Mouse (Mus musculus) embryonic facial prominence, embryonic 12.5 days (tissue): ENCODE measurements around the gene Exoc3l. TPM values are rescaled to one million over a fixed set of nuclear protein-coding genes. Genes with fewer than 3 reads are reported as not detected.

Experiments
- ATAC-seq: fragments of 200-750 bp; cut with Nextera tagmentation; 2 replicates; pipeline ENCODE4 v1.8.0; 2017; ENCODE audit not compliant: insufficient number of reproducible peaks, insufficient read depth, low FRiP score, low TSS enrichment
- H3K27ac ChIP-seq: fragments of 300-500 bp; sonication (generic); 2 replicates; pipeline ENCODE4 v1.5.1; 2016; ENCODE audit warnings: mild to moderate bottlenecking
- H3K27me3 ChIP-seq: fragments of 300-500 bp; sonication (generic); 2 replicates; pipeline ENCODE4 v1.6.1; 2016; ENCODE audit warnings: mild to moderate bottlenecking, moderate library complexity
- H3K36me3 ChIP-seq: fragments of 300-500 bp; sonication (generic); 2 replicates; pipeline ENCODE4 v1.6.1; 2016; ENCODE audit warnings: mild to moderate bottlenecking
- H3K4me1 ChIP-seq: fragments of 300-500 bp; sonication (generic); 2 replicates; pipeline ENCODE4 v1.6.1; 2016
- H3K4me2 ChIP-seq: fragments of 300-500 bp; sonication (generic); replicated peaks from 2 replicates; pipeline ENCODE4 v1.6.1; 2016; ENCODE audit warnings: mild to moderate bottlenecking, moderate library complexity
- H3K4me3 ChIP-seq: fragments of 300-500 bp; sonication (generic); 2 replicates; pipeline ENCODE4 v1.5.1; 2016; ENCODE audit warnings: mild to moderate bottlenecking
- H3K9ac ChIP-seq: fragments of 300-500 bp; sonication (generic); 2 replicates; pipeline ENCODE4 v1.6.1; 2016; ENCODE audit warnings: mild to moderate bottlenecking, moderate library complexity
- H3K9me3 ChIP-seq: fragments of 300-500 bp; sonication (generic); 2 replicates; pipeline ENCODE4 v1.6.1; 2016; ENCODE audit warnings: mild to moderate bottlenecking, moderate library complexity
- WGBS: fragments of 180-500 bp; shearing (Covaris S2); methylation state at CpG from one replicate; pipeline ENCODE4 v1.1.7; 2016; 5-methylcytosine and 5-hydroxymethylcytosine counted together
- polyA plus RNA-seq: library from polyadenylated mRNA; unstranded; fragments of >200 nt; fragmentation: Nextera tagmentation; extraction: Ambion mirVana; gene quantifications from 2 replicates; pipeline ENCODE4 v1.2.1, GENCODE M21; 2016

Gene Exoc3l
- polyA plus RNA-seq, 1 experiment from 2014 or later: 12.8 TPM

- Histone ChIP-seq H3K9me3 (no peaks in the 10 kb centered on the region), H3K4me2 (no peak overlapping the region), H3K27ac (no peak overlapping the region), H3K36me3 (peaks cover 72% of the 10 kb centered on the region), H3K9ac (no peak overlapping the region), H3K4me3 (no peak overlapping the region), H3K27me3 (no peaks in the 10 kb centered on the region), H3K4me1 (peaks cover under 1% of the 10 kb centered on the region; the same call in 1 of the 2 replicates)
- ATAC-seq: no peak
- 85% methylated on average over 1 of the region's 1 CpGs for WGBS
Observed at GRCm38 (mm10) chr8:105311718-105312117, 15.8 kb upstream of the Exoc3l start.

DNA sequence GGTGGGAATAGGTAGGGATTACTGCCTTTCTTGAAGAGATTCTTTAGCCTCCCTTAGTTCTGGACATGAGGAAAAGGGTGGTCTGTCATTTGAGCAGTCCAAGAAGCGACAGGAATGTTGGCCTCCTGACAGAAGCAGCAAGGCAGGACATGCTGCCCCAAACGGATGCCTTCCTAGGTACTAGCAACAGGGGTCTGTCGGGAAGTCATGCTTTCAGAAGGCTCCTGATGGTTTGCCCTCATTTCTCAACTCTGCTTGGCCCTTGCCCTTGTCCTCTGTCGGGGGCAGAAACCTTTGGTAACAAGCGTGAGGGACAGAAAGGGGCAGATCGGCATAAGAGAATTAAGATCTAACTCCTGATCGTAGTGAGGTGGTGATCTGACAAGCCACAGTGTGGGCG, 14.2 kb upstream of the Exoc3l start:
- peaks cover 62% of the 10 kb centered on the region for H3K36me3 ChIP-seq
- no peaks in the 10 kb centered on the region for H3K27me3 ChIP-seq
- H3K4me2 ChIP-seq: no peak overlapping the region
- H3K27ac ChIP-seq: no peak overlapping the region
- H3K9me3 ChIP-seq: no peaks in the 10 kb centered on the region
- peaks cover 16% of the 10 kb centered on the region for H3K4me1 ChIP-seq
- ATAC-seq: no peak
- no peak overlapping the region for H3K9ac ChIP-seq
- no peak overlapping the region for H3K4me3 ChIP-seq
- WGBS: 87% methylated on average over 8 of the region's 8 CpGs

GRCm38 (mm10) chr8:105309142-105309847, 13.4 kb upstream of the Exoc3l start:
- WGBS: 83% methylated on average over 15 of the region's 15 CpGs
- H3K27me3 ChIP-seq: no peaks in the 10 kb centered on the region
- no peak overlapping the region for H3K4me3 ChIP-seq
- H3K4me1 ChIP-seq: peaks cover 24% of the 10 kb centered on the region
- H3K9ac ChIP-seq: no peak overlapping the region
- no peak for ATAC-seq
- no peak overlapping the region for H3K27ac ChIP-seq
- H3K4me2 ChIP-seq: no peak overlapping the region
- no peaks in the 10 kb centered on the region for H3K9me3 ChIP-seq
- peaks cover 57% of the 10 kb centered on the region for H3K36me3 ChIP-seq

- Histone ChIP-seq H3K27me3 (no peaks in the 10 kb centered on the region), H3K4me2 (no peak overlapping the region), H3K9ac (no peak overlapping the region), H3K4me3 (no peak overlapping the region), H3K27ac (no peak overlapping the region), H3K36me3 (peaks cover 57% of the 10 kb centered on the region), H3K4me1 (peaks cover 25% of the 10 kb centered on the region), H3K9me3 (no peaks in the 10 kb centered on the region)
- 95% methylated on average over 10 of the region's 10 CpGs for WGBS
- ATAC-seq: no peak
Observed at GRCm38 (mm10) chr8:105308428-105308827, 12.5 kb upstream of the Exoc3l start.

GRCm38 (mm10) chr8:105307670-105308069, 11.8 kb upstream of the Exoc3l start:
- Histone ChIP-seq H3K4me1 (peaks cover 25% of the 10 kb centered on the region), H3K4me2 (no peak overlapping the region), H3K9ac (no peak overlapping the region), H3K36me3 (peaks cover 56% of the 10 kb centered on the region), H3K4me3 (no peak overlapping the region), H3K27me3 (no peaks in the 10 kb centered on the region), H3K27ac (no peak overlapping the region), H3K9me3 (no peaks in the 10 kb centered on the region)
- WGBS: 94% methylated on average over 13 of the region's 13 CpGs
- ATAC-seq: no peak

DNA sequence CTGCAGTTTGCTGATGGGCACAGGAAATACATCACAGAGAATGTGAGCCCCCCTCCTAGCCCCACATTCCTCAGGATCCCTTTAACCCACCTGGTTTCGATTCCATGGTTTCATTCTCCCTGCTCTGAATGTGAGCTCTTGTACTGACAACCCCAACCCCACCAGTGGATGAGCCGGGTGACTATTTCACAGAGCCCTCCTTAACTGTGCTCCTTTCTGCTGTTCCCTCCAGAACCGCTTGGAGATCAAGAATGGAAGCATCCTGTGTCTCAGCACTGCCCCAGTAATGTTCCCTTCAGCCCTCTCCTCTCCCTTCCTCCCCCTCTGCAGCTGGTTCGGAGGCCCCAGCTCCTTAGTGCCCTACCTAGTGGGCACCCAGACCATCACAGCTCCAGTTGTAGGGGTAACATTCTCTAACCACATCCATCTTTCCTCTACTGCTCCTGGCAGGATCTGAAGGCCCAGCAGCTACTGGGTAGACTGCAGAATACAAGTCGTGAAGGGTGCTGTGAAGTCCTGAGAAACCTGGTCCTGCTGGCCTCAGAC, 10.3 kb upstream of the Exoc3l start:
- peaks cover 59% of the 10 kb centered on the region for H3K36me3 ChIP-seq
- H3K4me2 ChIP-seq: peak overlapping the region; percentile 74
- peak overlapping the region; percentile 73 for H3K27ac ChIP-seq

GRCm38 (mm10) chr8:105305211-105306145, 9.6 kb upstream of the Exoc3l start, which contains the start of gene Elmo3:
Gene Elmo3, plus strand, starts transcription at chr8:105305601.
- WGBS: 6% methylated on average over 29 of the region's 30 CpGs
- Histone ChIP-seq H3K27ac (peak within 1 kb of the TSS; percentile 73), H3K36me3 (peaks cover 65% of the 10 kb centered on the region), H3K4me1 (peaks cover 25% of the 10 kb centered on the region), H3K9ac (peak within 1 kb of the TSS; percentile 49), H3K9me3 (no peaks in the 10 kb centered on the region), H3K4me2 (peak within 1 kb of the TSS; percentile 74), H3K27me3 (no peaks in the 10 kb centered on the region), H3K4me3 (peak within 1 kb of the TSS; percentile 32)
- peak; percentile 49 for ATAC-seq

More for the DNA sequence above, 10.3 kb upstream of the Exoc3l start:
- ATAC-seq: peak; percentile 39
- Histone ChIP-seq H3K27me3 (no peaks in the 10 kb centered on the region), H3K9ac (peak overlapping the region; percentile 49), H3K4me1 (peaks cover 25% of the 10 kb centered on the region), H3K9me3 (no peaks in the 10 kb centered on the region), H3K4me3 (peak overlapping the region; percentile 32)
- WGBS: 36% methylated on average over 5 of the region's 5 CpGs

GRCm38 (mm10) chr8:105304325-105305210, 8.7 kb upstream of the Exoc3l start:
- Histone ChIP-seq H3K9me3 (no peaks in the 10 kb centered on the region), H3K4me3 (no peak overlapping the region), H3K4me2 (no peak overlapping the region), H3K27ac (peak overlapping the region; percentile 51; the same call in 1 of the 2 replicates), H3K27me3 (no peaks in the 10 kb centered on the region), H3K4me1 (peaks cover 25% of the 10 kb centered on the region), H3K36me3 (peaks cover 73% of the 10 kb centered on the region), H3K9ac (no peak overlapping the region)
- WGBS: 69% methylated on average over 9 of the region's 9 CpGs
- no peak for ATAC-seq

- Histone ChIP-seq H3K27ac (0 out of 2 replicates have a peak overlapping the region, but pooled peaks have one; percentile 51), H3K4me1 (peaks cover 28% of the 10 kb centered on the region), H3K4me2 (no peak overlapping the region), H3K9me3 (no peaks in the 10 kb centered on the region), H3K36me3 (peaks cover 76% of the 10 kb centered on the region), H3K9ac (no peak overlapping the region), H3K27me3 (no peaks in the 10 kb centered on the region), H3K4me3 (no peak overlapping the region)
- ATAC-seq: no peak
- 88% methylated on average over 9 of the region's 9 CpGs for WGBS
Observed at GRCm38 (mm10) chr8:105303874-105304273, 8.0 kb upstream of the Exoc3l start.

- Histone ChIP-seq H3K4me3 (no peak overlapping the region), H3K9me3 (no peaks in the 10 kb centered on the region), H3K27me3 (no peaks in the 10 kb centered on the region), H3K4me1 (peaks cover 32% of the 10 kb centered on the region), H3K4me2 (no peak overlapping the region), H3K27ac (no peak overlapping the region), H3K9ac (no peak overlapping the region), H3K36me3 (peaks cover 72% of the 10 kb centered on the region)
- 87% methylated on average over 8 of the region's 8 CpGs for WGBS
- no peak for ATAC-seq
Observed at GRCm38 (mm10) chr8:105303396-105303795, 7.5 kb upstream of the Exoc3l start.

DNA sequence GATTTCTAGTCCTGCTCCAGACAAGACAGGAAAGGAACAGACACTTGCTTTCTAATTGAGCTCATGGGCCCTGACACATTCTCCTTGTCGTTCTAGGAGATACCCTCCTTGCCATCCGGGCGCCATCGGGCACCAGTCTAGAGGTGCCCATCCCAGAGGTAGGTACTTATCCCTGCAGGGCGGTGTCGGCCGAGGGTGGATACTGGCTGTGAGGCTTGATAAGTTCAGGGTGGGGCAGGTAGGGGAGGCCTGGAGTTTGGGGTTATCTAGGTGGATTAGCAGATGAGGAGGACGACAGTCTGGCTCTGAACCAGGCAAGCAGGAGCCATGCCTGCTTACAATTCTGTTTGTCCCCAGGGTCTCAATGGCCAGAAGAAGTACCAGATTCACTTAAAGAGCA, 4.1 kb upstream of the Exoc3l start:
- no peak overlapping the region for H3K4me2 ChIP-seq
- no peak for ATAC-seq

More for the DNA sequence above, 4.1 kb upstream of the Exoc3l start:
- Histone ChIP-seq H3K9me3 (no peaks in the 10 kb centered on the region), H3K9ac (no peak overlapping the region), H3K4me3 (no peak overlapping the region), H3K27me3 (no peaks in the 10 kb centered on the region), H3K4me1 (peaks cover 19% of the 10 kb centered on the region), H3K27ac (no peak overlapping the region), H3K36me3 (peaks cover 54% of the 10 kb centered on the region)
- 92% methylated on average over 8 of the region's 8 CpGs for WGBS
